Mouse (Mus musculus) heart, postnatal 0 days (tissue): Measurements from ENCODE around the gene Dnajc27. TPM values are rescaled to one million over a fixed set of nuclear protein-coding genes. Genes with fewer than 3 reads are reported as not detected.

ENCODE experiments used
- ATAC-seq: fragments of 200-750 bp; cut with Nextera tagmentation; 2 replicates; pipeline ENCODE4 v1.8.0; 2017; ENCODE audit warnings: low read depth, moderate number of reproducible peaks, moderate library complexity; ENCODE audit not compliant: insufficient read depth
- DNase-seq: peaks from one replicate; pipeline ENCODE4 v3.0.0-alpha.2; 2016; ENCODE audit warnings: low spot score
- H3K27ac ChIP-seq: fragments of 300-500 bp; sonication (generic); 2 replicates; pipeline ENCODE4 v1.5.1; 2014; ENCODE audit warnings: low read depth, mild to moderate bottlenecking
- H3K27me3 ChIP-seq: fragments of 300-500 bp; sonication (generic); 2 replicates; pipeline ENCODE4 v1.6.1; 2014; ENCODE audit warnings: low read length, mixed read lengths; ENCODE audit not compliant: control insufficient read depth, insufficient read depth
- H3K36me3 ChIP-seq: fragments of 300-500 bp; sonication (generic); replicated peaks from 2 replicates; pipeline ENCODE4 v1.6.1; 2014; ENCODE audit warnings: low read length, mixed read lengths; ENCODE audit not compliant: control insufficient read depth, insufficient read depth
- H3K4me1 ChIP-seq: fragments of 300-500 bp; sonication (generic); 2 replicates; pipeline ENCODE4 v1.6.1; 2014; ENCODE audit warnings: antibody characterized with exemption; ENCODE audit not compliant: control insufficient read depth, insufficient read depth
- H3K4me2 ChIP-seq: fragments of 300-500 bp; sonication (generic); 2 replicates; pipeline ENCODE4 v1.6.1; 2014; ENCODE audit warnings: low read depth, mild to moderate bottlenecking, low read length, moderate library complexity
- H3K4me3 ChIP-seq: fragments of 300-500 bp; sonication (generic); 2 replicates; pipeline ENCODE4 v1.5.1; 2014; ENCODE audit warnings: low read depth, low read length
- H3K9ac ChIP-seq: fragments of 300-500 bp; sonication (generic); replicated peaks from 2 replicates; pipeline ENCODE4 v1.6.1; 2014; ENCODE audit warnings: low read depth, low read length, mixed read lengths
- H3K9me3 ChIP-seq: fragments of 300-500 bp; sonication (generic); replicated peaks from 2 replicates; pipeline ENCODE4 v1.6.1; 2016; ENCODE audit warnings: low read length; ENCODE audit not compliant: control insufficient read depth
- CTCF ChIP-seq: IDR thresholded peaks from 2 replicates; pipeline ENCODE4 v1.5.1; 2016; ENCODE audit warnings: antibody characterized with exemption, control low read depth, low read depth
- EP300 ChIP-seq: IDR thresholded peaks from 2 replicates; pipeline ENCODE4 v1.6.1; 2016; ENCODE audit warnings: antibody characterized with exemption, low read depth
- WGBS: fragments of 180-500 bp; shearing (Covaris S2); extraction: QIAGEN DNeasy Blood & Tissue Kit; methylation state at CpG from one replicate; pipeline ENCODE4 v1.1.7; 2014; 5-methylcytosine and 5-hydroxymethylcytosine counted together
- polyA plus RNA-seq: library from polyadenylated mRNA; unstranded; fragments of >200 nt; fragmentation: Nextera tagmentation; extraction: Ambion mirVana; gene quantifications from 2 replicates; pipeline ENCODE4 v1.2.1, GENCODE M21; 2015
- total RNA-seq: library from RNA; depleted of rRNA; stranded (reverse); fragments of >200 nt; gene quantifications from 2 replicates; pipeline ENCODE4 v1.2.3, GENCODE M21; 2014; ENCODE audit warnings: low replicate concordance

Gene Dnajc27
- total and polyA plus RNA-seq, 2 experiments from 2014 or later = 3.6 to 15.9 TPM

DNA sequence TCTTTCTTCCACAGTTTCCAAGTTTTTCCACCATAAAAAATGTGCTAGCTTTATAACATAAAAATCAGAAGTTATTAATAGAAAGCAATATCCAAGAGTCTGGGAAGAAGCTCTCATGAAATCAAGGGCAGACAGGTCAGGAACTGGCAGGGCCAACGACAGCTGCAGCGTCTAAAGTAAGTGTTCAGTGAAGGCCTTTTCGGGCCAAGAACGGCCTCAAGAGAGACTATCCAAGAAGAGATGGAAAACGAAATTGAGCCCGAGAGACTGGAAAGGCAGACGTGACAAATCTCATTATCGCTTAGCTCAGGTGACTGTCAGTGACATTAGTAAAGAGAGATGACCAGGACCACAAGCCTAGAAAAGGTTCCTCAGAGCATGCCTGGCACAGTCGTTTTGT, 24.1 kb upstream of the Dnajc27 start:
- DNase-seq (no peak), ATAC-seq (no peak)
- H3K27ac ChIP-seq = no peak overlapping the region
- no peak overlapping the region for H3K9ac ChIP-seq
- H3K4me1 ChIP-seq = no peaks in the 10 kb centered on the region
- no peaks in the 10 kb centered on the region for H3K9me3 ChIP-seq
- H3K36me3 ChIP-seq = no peaks in the 10 kb centered on the region
- H3K27me3 ChIP-seq = peaks cover 9% of the 10 kb centered on the region
- 49% methylated on average over 9 of the region's 9 CpGs for WGBS
- no peak overlapping the region for H3K4me2 ChIP-seq
- H3K4me3 ChIP-seq = no peak overlapping the region
- no peak for TF ChIP-seq EP300
- TF ChIP-seq CTCF = no peak

GRCm38 (mm10) chr12:4059683-4060082, 22.7 kb upstream of the Dnajc27 start:
- no peaks in the 10 kb centered on the region for H3K27me3 ChIP-seq
- TF ChIP-seq EP300 (no peak), CTCF (no peak)
- H3K36me3 ChIP-seq = no peaks in the 10 kb centered on the region
- no peak for ATAC-seq
- no peak for DNase-seq
- no peak overlapping the region for H3K4me2 ChIP-seq
- H3K9me3 ChIP-seq = no peaks in the 10 kb centered on the region
- whole genome bisulfite sequencing = 92% methylated on average over 4 of the region's 4 CpGs
- H3K27ac ChIP-seq = no peak overlapping the region
- no peak overlapping the region for H3K4me3 ChIP-seq
- H3K9ac ChIP-seq = no peak overlapping the region
- no peaks in the 10 kb centered on the region for H3K4me1 ChIP-seq

DNA sequence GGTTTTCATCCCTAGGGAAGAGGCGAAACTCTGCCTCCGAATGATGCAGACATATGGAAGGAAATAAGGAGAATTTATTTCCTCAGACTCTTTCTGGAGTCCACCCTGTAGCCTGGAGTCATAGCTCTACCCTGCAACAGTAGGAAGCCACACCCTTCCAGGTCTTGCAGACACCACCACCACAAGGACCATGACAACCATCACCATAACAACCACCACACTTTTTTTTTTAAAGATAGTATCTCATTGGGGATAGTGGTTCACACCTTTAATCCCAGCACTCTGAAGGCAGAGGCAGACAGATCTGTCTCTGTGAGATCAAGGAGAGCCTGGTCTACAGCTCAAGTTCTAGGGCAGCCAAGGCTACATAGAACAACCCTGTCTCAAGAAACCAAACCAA, 16.9 kb upstream of the Dnajc27 start:
- no peak overlapping the region for H3K4me2 ChIP-seq
- TF ChIP-seq CTCF = no peak
- TF ChIP-seq EP300 = no peak
- no peak for DNase-seq
- H3K9me3 ChIP-seq = no peaks in the 10 kb centered on the region
- ATAC-seq = no peak
- H3K36me3 ChIP-seq = no peaks in the 10 kb centered on the region
- no peaks in the 10 kb centered on the region for H3K4me1 ChIP-seq
- 86% methylated on average over 2 of the region's 2 CpGs for WGBS
- H3K27ac ChIP-seq = no peak overlapping the region
- no peak overlapping the region for H3K4me3 ChIP-seq
- no peak overlapping the region for H3K9ac ChIP-seq
- H3K27me3 ChIP-seq = no peaks in the 10 kb centered on the region

DNA sequence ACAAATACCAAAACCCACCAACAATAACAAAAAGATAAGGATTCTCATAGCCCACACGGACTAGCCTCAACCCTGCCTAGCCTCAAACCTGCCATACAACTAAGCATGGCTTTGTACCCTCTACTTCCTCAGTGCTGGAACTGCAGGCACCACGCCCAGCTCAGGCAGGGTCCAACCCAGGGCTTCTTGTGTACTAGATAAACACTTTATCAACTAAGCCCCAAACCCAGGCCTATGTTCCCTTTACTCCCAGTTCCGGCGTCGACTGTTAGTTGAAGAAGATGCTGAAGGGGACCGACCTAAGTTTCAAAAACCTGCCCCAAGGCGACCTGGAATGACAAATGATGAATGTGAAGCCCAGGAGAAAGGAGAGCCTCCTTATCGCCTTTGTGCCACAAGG, 16.4 kb upstream of the Dnajc27 start:
- Histone ChIP-seq H3K27me3 (no peaks in the 10 kb centered on the region), H3K9me3 (no peaks in the 10 kb centered on the region), H3K4me2 (no peak overlapping the region), H3K9ac (no peak overlapping the region), H3K36me3 (no peaks in the 10 kb centered on the region), H3K27ac (no peak overlapping the region), H3K4me1 (no peaks in the 10 kb centered on the region), H3K4me3 (no peak overlapping the region)
- 73% methylated on average over 8 of the region's 8 CpGs for WGBS
- DNase-seq (no peak), ATAC-seq (no peak)
- TF ChIP-seq EP300 = no peak
- TF ChIP-seq CTCF = no peak

GRCm38 (mm10) chr12:4066681-4067459, 15.5 kb upstream of the Dnajc27 start:
- WGBS = 67% methylated on average over 6 of the region's 6 CpGs
- no peak for ATAC-seq

GRCm38 (mm10) chr12:4068551-4068950, 13.8 kb upstream of the Dnajc27 start:
- Histone ChIP-seq H3K4me2 (no peak overlapping the region), H3K27me3 (no peaks in the 10 kb centered on the region), H3K9ac (no peak overlapping the region), H3K27ac (no peak overlapping the region), H3K9me3 (no peaks in the 10 kb centered on the region), H3K36me3 (no peaks in the 10 kb centered on the region), H3K4me3 (no peak overlapping the region), H3K4me1 (no peaks in the 10 kb centered on the region)
- DNase-seq (no peak), ATAC-seq (no peak)
- WGBS = 81% methylated on average over 4 of the region's 4 CpGs
- TF ChIP-seq CTCF (no peak), EP300 (no peak)

More at GRCm38 (mm10) chr12:4066681-4067459, 15.5 kb upstream of the Dnajc27 start:
- Histone ChIP-seq H3K27ac (no peak overlapping the region), H3K9ac (no peak overlapping the region), H3K4me1 (no peaks in the 10 kb centered on the region), H3K9me3 (no peaks in the 10 kb centered on the region), H3K36me3 (no peaks in the 10 kb centered on the region), H3K4me3 (no peak overlapping the region), H3K27me3 (no peaks in the 10 kb centered on the region), H3K4me2 (no peak overlapping the region)
- DNase-seq = no peak
- TF ChIP-seq CTCF = no peak
- TF ChIP-seq EP300 = no peak
